Mouse (Mus musculus): ENCODE data around the gene Iapp. TPM values are rescaled to one million over a fixed set of nuclear protein-coding genes. Genes with fewer than 3 reads are reported as not detected.

The Iapp gene
- total and polyA plus RNA-seq, 3 experiments: not detected

DNA sequence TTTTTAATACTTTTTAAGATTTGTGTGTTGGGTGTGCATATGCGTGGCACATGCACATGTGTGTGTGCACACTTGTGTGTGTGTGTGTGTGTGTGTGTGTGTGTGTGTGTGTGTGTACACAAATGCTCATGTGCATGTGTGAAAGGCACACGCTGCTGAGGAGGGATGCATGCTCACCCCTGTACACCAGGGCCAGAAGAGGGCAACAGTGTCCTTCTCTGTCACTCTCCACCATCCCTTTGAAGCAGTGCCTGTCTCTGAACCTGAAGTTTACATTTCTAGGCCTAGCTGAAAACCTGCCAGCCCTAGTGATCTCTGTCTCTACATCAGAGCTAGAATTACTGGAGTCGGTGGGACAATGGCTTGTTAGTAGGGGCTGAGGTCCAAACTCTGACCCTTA lies 28.4 kb downstream of the Iapp start:
- Histone ChIP-seq H3K27me3 (replicated peaks) (peaks cover 1% of the 10 kb centered on the region), H3K9ac (ENCODE audit: insufficient read depth, low read depth) (no peak overlapping the region), H3K36me3 (replicated peaks in 1 of 2; ENCODE audit: control insufficient read depth in 1 of 2, insufficient read depth in 1 of 2, low read length in 1 of 2) (no peaks in the 10 kb centered on the region), H3K4me3 (replicated peaks in 1 of 3; ENCODE audit: low read depth in 2 of 3, low read length in 2 of 3, poor library complexity in 1 of 3) (no peak overlapping the region), H3K27ac (ENCODE audit: insufficient read depth, low read depth) (no peak overlapping the region), H3K4me1 (ENCODE audit: control insufficient read depth in 1 of 2, insufficient read depth in 2 of 2) (no peaks in the 10 kb centered on the region), H3K4me2 (ENCODE audit: insufficient read depth, low read depth, poor library complexity, severe bottlenecking) (no peak overlapping the region), H3K9me3 (replicated peaks; ENCODE audit: low read length) (no peaks in the 10 kb centered on the region), H3K79me2 (replicated peaks; ENCODE audit: control insufficient read depth, extremely low read depth, insufficient read depth, poor library complexity, severe bottlenecking) (no peaks in the 10 kb centered on the region)
- dilution Hi-C loops (cut with MboI; ENCODE audit: extremely low pct_ligation_motif_present, extremely low pct_unique_long_range_greater_than_20kb, low sequenced_read_pairs): no loop called here
- no peak for DNase-seq (ENCODE audit: extremely low read depth)
- in situ Hi-C loops (cut with MboI; ENCODE audit: low pct_ligation_motif_present, low pct_unique_long_range_greater_than_20kb, low sequenced_read_pairs): loop anchor here (25.0 kb wide), 1 partner anchor 186 kb away; the partner anchor contains the start of gene Ldhb
- TF ChIP-seq RAD21 (IDR thresholded peaks at IDR 0.05; ENCODE audit: low read depth, low read length) (peak; percentile 10), CTCF (conservative IDR thresholded peaks at IDR 0.05 in 1 of 2, IDR thresholded peaks at IDR 0.05 in 1 of 2; ENCODE audit: low read depth in 2 of 2, low read length in 2 of 2) (peak in 1 of 2 experiments; percentile 29; a peak in 2 of 4 replicates), USF1 (IDR thresholded peaks at IDR 0.05; ENCODE audit: low read depth, low read length) (no peak), MEF2A (IDR thresholded peaks at IDR 0.05; ENCODE audit: borderline replicate concordance, low read depth, low read length) (no peak)

DNA sequence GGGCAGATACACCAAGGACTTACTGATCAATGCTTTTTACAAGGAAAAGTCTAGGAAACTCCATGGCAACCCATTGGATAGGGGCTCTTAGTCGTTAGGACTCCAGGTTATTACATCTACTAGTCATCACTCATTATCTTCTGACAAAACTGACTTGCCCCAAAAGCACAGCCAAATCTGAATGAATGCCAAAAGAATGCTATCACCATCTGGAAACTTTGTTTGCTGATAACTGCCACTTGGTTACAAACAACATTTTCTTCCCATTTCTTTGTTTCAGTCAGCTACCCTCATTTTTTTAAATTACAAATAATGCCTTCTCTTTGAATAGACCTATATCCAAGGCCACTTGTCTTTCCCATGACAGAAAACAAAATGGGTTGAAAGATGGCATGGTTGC lies 31.0 kb downstream of the Iapp start:
- TF ChIP-seq USF2 (conservative IDR thresholded peaks at IDR 0.05; ENCODE audit: low read depth, low read length): no peak
- no peak for TF ChIP-seq CHD2 (IDR thresholded peaks at IDR 0.05; ENCODE audit: low read length)
- no peak for TF ChIP-seq E2F4 (IDR thresholded peaks at IDR 0.05; ENCODE audit: insufficient replicate concordance, low read depth, low read length)
- H3K4me3 ChIP-seq (replicated peaks in 1 of 3; ENCODE audit: low read depth in 2 of 3, low read length in 2 of 3, poor library complexity in 1 of 3): no peak overlapping the region
- in situ Hi-C loops (cut with MboI; ENCODE audit: low pct_ligation_motif_present, low pct_unique_long_range_greater_than_20kb, low sequenced_read_pairs) (loop anchor here (25.0 kb wide), 1 partner anchor 183 kb away; the partner anchor contains the start of gene Ldhb), dilution Hi-C loops (cut with MboI; ENCODE audit: extremely low pct_ligation_motif_present, extremely low pct_unique_long_range_greater_than_20kb, low sequenced_read_pairs) (no loop called here)
- H3K4me1 ChIP-seq (ENCODE audit: control insufficient read depth in 1 of 2, insufficient read depth in 2 of 2): no peaks in the 10 kb centered on the region
- no peaks in the 10 kb centered on the region for H3K36me3 ChIP-seq (replicated peaks in 1 of 2; ENCODE audit: control insufficient read depth in 1 of 2, insufficient read depth in 1 of 2, low read length in 1 of 2)
- DNase-seq (ENCODE audit: extremely low read depth): no peak
- H3K4me2 ChIP-seq (ENCODE audit: insufficient read depth, low read depth, poor library complexity, severe bottlenecking): no peak overlapping the region
- H3K27ac ChIP-seq (ENCODE audit: insufficient read depth, low read depth): no peak overlapping the region
- H3K9me3 ChIP-seq (replicated peaks; ENCODE audit: low read length): no peaks in the 10 kb centered on the region
- H3K27me3 ChIP-seq (replicated peaks): peaks cover 1% of the 10 kb centered on the region
- no peaks in the 10 kb centered on the region for H3K79me2 ChIP-seq (replicated peaks; ENCODE audit: control insufficient read depth, extremely low read depth, insufficient read depth, poor library complexity, severe bottlenecking)
- H3K9ac ChIP-seq (ENCODE audit: insufficient read depth, low read depth): no peak overlapping the region

DNA sequence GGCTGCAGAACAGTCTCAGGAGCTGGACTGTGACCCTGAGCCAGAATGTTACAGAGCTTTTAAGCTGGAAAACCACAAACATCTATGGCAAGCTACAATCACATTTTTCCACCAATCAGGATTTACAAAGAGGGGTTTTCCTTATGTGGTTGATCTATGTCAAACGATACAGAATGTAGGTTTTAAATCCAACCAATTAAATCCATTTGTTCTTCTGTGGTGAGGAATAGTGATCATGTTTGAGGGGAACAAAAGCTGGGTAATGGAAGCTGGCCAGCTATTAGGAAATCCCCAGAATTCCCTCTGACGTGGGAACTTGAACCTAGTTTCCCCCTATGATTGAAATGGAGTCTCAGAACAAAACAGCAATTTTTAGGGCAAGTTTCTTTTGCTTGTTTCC lies 40.7 kb downstream of the Iapp start:
- H3K27ac ChIP-seq (ENCODE audit: insufficient read depth, low read depth): no peak overlapping the region
- peaks cover 3% of the 10 kb centered on the region for H3K27me3 ChIP-seq (replicated peaks)
- H3K9ac ChIP-seq (ENCODE audit: insufficient read depth, low read depth): no peak overlapping the region
- no peak overlapping the region for H3K4me3 ChIP-seq (replicated peaks in 1 of 3; ENCODE audit: low read depth in 2 of 3, low read length in 2 of 3, poor library complexity in 1 of 3)
- in situ Hi-C loops (cut with MboI; ENCODE audit: low pct_ligation_motif_present, low pct_unique_long_range_greater_than_20kb, low sequenced_read_pairs) (loop anchor here (25.0 kb wide), 1 partner anchor 173 kb away; the partner anchor contains the start of gene Ldhb), dilution Hi-C loops (cut with MboI; ENCODE audit: extremely low pct_ligation_motif_present, extremely low pct_unique_long_range_greater_than_20kb, low sequenced_read_pairs) (no loop called here)
- H3K9me3 ChIP-seq (replicated peaks; ENCODE audit: low read length): no peaks in the 10 kb centered on the region
- no peaks in the 10 kb centered on the region for H3K36me3 ChIP-seq (replicated peaks in 1 of 2; ENCODE audit: control insufficient read depth in 1 of 2, insufficient read depth in 1 of 2, low read length in 1 of 2)
- TF ChIP-seq MEF2A (IDR thresholded peaks at IDR 0.05; ENCODE audit: borderline replicate concordance, low read depth, low read length) (no peak), CHD2 (IDR thresholded peaks at IDR 0.05; ENCODE audit: low read length) (no peak), MAZ (IDR thresholded peaks at IDR 0.05; ENCODE audit: low read depth, low read length) (no peak), CHD1 (IDR thresholded peaks at IDR 0.05; ENCODE audit: low read depth, low read length) (no peak), POLR2A (IDR thresholded peaks at IDR 0.05; ENCODE audit: low read depth, low read length) (no peak), MYC (IDR thresholded peaks at IDR 0.05; ENCODE audit: low read depth, low read length) (no peak), JUND (conservative IDR thresholded peaks at IDR 0.05; ENCODE audit: low read depth, low read length) (no peak), USF2 (conservative IDR thresholded peaks at IDR 0.05; ENCODE audit: low read depth, low read length) (no peak), RAD21 (IDR thresholded peaks at IDR 0.05; ENCODE audit: low read depth, low read length) (no peak), TCF12 (IDR thresholded peaks at IDR 0.05; ENCODE audit: low read depth, low read length) (no peak), EP300 (IDR thresholded peaks at IDR 0.05; ENCODE audit: low read length) (no peak), RCOR1 (conservative IDR thresholded peaks at IDR 0.05; ENCODE audit: low read depth, low read length) (no peak), TBP (conservative IDR thresholded peaks at IDR 0.05; ENCODE audit: low read depth, low read length) (no peak), CTCF (conservative IDR thresholded peaks at IDR 0.05 in 1 of 2, IDR thresholded peaks at IDR 0.05 in 1 of 2; ENCODE audit: low read depth in 2 of 2, low read length in 2 of 2) (no peak), SIN3A (IDR thresholded peaks at IDR 0.05; ENCODE audit: low read length) (no peak), E2F4 (IDR thresholded peaks at IDR 0.05; ENCODE audit: insufficient replicate concordance, low read depth, low read length) (no peak)
- no peak for DNase-seq (ENCODE audit: extremely low read depth)
- H3K4me2 ChIP-seq (ENCODE audit: insufficient read depth, low read depth, poor library complexity, severe bottlenecking): no peak overlapping the region
- H3K4me1 ChIP-seq (ENCODE audit: control insufficient read depth in 1 of 2, insufficient read depth in 2 of 2): no peaks in the 10 kb centered on the region
- no peaks in the 10 kb centered on the region for H3K79me2 ChIP-seq (replicated peaks; ENCODE audit: control insufficient read depth, extremely low read depth, insufficient read depth, poor library complexity, severe bottlenecking)
